Mouse (Mus musculus) cerebellum, postnatal 10 days (tissue): ENCODE data around the gene Olfr830.
"Not testable (repeated sequence)": the region's sequence is repeated elsewhere in the genome, so short reads cannot be mapped to it uniquely, and the experiment has no call there.

Experiments
- DNase-seq, 2 experiments: peaks; one replicate each; pipeline ENCODE4 v3.0.0; 2021; ENCODE audit warnings: mixed read lengths in 2 of 2

Gene Olfr830

GRCm38 (mm10) chr9:18874393-18874792, at the start of gene Olfr830:
Gene Olfr830 (plus strand): TSS chr9:18874693.
- DNase-seq: no peak

- no peak for DNase-seq
These were observed 19.9 kb upstream of the Olfr830 start, which contains the start of gene Olfr829 for GRCm38 (mm10) chr9:18854633-18855032. Gene Olfr829 (plus strand): TSS chr9:18854933.

- not testable (repeated sequence) for DNase-seq
These were observed 33.2 kb downstream of the Olfr830 start for GRCm38 (mm10) chr9:18907699-18908098.

- not testable (repeated sequence) for DNase-seq
These were observed 53.4 kb downstream of the Olfr830 start for GRCm38 (mm10) chr9:18927921-18928320.
